Mouse (Mus musculus) layer of hippocampus, adult 2 months (tissue): ENCODE results near the gene Sox13. TPM values are rescaled to one million over a fixed set of nuclear protein-coding genes. Genes with fewer than 3 reads are reported as not detected.

Experiments used
- DNase-seq, 2 experiments: peaks; one replicate each; pipeline ENCODE4 v3.0.0; 2022; ENCODE audit warnings: low spot score in 2 of 2
- H3K27ac ChIP-seq: fragments of 200-600 bp; 2 replicates; pipeline ENCODE4 v1.8.1; 2022
- H3K4me3 ChIP-seq: fragments of 200-600 bp; 2 replicates; pipeline ENCODE4 v1.8.1; 2022; ENCODE audit warnings: mild to moderate bottlenecking
- CTCF ChIP-seq: fragments of 200-600 bp; conservative IDR thresholded peaks from 2 replicates; pipeline ENCODE4 v1.8.1; 2022; ENCODE audit warnings: antibody characterized with exemption, mild to moderate bottlenecking, moderate library complexity
- total RNA-seq, 2 experiments: library from RNA; stranded (reverse); gene quantifications; 2 replicates each; pipeline ENCODE4 v1.2.3; 2021

The Sox13 gene
- total RNA-seq, 2 experiments from 2014 or later = 6.3 to 9.4 TPM

DNA sequence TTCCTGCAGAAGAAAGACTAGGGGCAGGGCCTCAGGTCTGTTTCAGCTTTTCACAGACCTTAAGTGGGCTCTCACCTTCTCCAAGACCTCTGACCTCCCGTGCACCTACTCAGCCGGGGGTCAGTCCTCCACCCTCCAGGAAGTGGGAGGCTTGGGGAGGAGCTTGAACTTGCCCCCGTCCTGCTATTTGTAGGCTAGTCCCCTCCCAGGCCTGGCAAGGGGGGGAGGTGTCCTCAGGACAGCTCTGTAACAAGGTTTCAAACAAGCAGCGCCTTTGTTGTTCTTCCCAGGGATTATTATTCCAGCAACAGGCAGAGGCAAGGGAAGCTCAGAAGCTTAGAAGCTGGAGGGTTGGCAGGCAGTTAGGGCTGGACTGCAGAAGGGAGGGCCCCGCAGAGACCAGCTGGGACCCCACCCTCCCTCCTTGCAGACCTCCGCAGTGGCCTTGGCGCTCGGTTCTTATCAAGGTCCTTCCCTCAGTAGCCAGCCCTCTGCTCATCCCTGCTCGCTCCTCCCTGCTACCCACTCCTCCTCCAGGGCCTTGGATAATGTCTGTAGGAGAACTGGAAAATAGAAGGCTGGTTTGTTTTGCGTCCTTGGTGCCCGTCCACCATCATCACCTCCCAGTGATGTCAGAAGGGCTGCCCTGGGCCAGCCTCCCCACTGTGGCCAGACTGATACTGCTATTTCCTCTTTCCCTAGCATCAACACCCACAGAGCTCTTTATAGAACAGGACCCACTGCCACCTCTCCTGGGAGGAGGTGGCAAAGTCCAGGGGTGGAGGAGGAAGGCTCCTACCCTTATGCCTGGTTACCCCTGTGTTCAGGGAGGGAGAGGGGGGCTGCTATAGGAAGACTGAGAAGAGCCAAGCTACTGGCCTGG lies 56.3 kb downstream of the Sox13 start:
- no peak overlapping the region for H3K4me3 ChIP-seq
- no peak for DNase-seq
- peak overlapping the region; percentile 12; the same call in 1 of the 2 replicates for H3K27ac ChIP-seq
- TF ChIP-seq CTCF = no peak

DNA sequence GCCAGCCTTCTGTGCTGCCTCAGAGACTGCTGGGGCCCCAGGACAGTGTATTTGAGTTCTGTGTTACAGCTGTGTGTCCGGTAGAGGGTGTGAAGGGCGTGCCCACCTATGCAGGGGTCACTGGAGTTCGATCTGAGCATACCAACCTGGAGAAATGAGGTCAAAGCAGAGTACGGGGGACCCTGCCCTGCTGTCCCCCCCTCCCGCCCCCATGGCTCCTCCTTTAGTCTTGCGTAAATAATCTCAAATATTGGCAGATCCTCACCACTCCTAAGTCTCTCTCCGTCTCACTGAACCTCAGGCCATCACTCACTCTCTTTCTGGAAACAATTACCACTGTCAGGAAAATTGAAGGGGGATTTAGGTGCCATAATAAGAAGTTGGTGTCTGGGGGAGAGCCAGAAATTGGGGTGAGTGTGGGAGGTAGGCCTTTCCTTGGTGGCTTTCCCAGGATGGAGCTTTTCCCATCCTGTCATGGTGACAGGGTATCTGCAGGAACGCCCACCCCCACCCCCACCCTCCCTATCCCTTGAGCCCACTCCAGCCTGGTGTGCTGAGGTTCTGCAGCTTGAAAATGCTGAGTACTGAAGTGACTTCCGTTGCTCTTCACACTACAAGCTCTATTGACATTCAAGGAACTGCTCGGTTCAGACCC lies 57.1 kb downstream of the Sox13 start:
- no peak for TF ChIP-seq CTCF
- H3K4me3 ChIP-seq = no peak overlapping the region
- DNase-seq = no peak
- peak overlapping the region; percentile 12; the same call in 1 of the 2 replicates for H3K27ac ChIP-seq

DNA sequence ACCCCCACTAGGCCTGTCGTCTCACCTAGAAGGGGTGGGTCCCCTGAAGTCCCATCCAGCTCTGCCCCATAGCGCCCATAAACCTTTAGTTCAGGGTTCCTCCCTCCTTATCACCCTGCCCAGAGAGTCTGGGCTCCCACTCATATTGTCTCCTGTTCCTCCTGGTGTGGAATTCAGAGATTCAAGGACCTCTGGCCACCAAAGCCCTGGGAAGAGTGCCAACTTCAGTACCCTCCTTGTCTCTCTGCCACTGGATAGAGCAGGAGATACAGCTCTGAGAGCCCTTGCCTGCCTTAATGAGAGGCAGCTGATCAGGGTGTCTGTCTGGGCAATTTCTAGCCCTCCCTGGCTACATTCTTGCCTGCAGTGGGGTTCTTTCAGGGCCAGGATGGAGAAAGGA lies 59.3 kb downstream of the Sox13 start:
- TF ChIP-seq CTCF = no peak
- no peak overlapping the region for H3K27ac ChIP-seq
- no peak overlapping the region for H3K4me3 ChIP-seq
- no peak for DNase-seq

DNA sequence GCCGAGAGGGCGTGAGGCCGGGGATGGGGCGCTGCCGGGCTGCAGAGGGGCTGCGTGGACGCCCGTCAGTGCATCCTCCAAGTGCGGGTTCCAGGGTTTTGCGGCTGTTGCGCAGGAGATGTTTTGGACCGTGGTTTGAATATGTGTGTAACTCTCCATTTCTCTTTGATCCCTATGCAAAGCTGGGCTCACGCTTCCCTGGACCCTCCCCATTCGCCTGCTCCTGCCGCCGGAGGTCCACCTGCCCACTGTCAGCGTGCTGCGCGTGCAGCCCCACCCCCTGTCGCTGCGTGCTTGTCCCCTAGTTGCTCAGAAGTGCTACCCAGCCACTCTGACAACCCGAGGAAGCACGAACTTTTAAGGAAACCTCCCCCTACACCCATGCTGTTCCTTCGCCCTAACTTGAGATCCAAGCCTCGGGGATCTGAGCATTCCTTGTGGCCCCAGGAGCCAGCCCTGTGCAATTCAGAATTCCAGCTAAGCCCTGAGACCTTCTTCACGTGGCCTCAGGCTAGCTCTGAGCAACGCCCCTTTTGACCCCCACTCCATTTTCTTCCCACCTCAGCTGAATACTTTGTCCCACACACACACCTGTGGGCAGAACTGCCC lies 60.1 kb downstream of the Sox13 start:
- DNase-seq = no peak
- no peak for TF ChIP-seq CTCF
- no peak overlapping the region; the same call in 1 of the 2 replicates for H3K27ac ChIP-seq
- peak overlapping the region; percentile 60 for H3K4me3 ChIP-seq

DNA sequence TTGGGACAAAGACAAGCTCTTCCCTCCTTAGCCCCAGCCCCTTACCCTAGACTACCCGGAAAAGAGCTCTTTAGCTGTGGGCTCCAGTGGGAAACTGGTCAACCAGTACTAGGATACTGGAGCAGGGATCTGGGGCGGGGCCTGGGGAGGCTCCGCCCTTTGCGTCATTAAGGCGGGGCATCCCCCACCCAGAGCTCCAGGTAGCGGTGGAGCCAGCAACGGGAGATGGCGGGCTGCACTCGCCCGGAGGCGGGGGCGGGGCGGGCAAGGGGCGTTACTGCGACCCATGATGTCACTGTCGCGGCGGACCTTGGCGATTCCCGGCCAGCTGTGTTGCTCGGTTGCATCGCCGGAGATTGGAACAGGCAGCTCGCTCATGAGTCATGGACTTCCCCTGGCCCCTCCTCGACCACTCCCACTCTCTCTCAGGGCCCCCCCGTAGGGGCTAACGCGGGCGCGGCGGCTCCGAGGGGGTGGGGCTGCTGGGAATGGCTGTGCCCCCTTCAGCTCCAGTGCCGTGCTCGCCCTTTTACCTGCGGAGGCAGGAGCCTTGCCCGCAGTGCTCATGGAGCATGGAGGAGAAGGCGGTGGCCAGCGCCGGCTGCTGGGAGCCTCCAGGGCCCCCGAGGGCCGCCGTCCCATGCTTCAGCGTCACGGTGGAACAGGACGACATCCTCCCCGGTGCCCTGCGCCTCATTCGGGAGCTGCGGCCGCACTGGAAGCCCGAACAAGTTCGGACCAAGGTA lies 60.7 kb downstream of the Sox13 start, which contains the start of gene Etnk2:
Gene Etnk2, plus strand, starts transcription at position 297 of the 746 bp plus-strand sequence.
- peak within 1 kb of the TSS; percentile 60 for H3K4me3 ChIP-seq
- no peak within 1 kb of the TSS; the same call in 1 of the 2 replicates for H3K27ac ChIP-seq
- TF ChIP-seq CTCF = no peak
- DNase-seq = peak; percentile 61 to 64

DNA sequence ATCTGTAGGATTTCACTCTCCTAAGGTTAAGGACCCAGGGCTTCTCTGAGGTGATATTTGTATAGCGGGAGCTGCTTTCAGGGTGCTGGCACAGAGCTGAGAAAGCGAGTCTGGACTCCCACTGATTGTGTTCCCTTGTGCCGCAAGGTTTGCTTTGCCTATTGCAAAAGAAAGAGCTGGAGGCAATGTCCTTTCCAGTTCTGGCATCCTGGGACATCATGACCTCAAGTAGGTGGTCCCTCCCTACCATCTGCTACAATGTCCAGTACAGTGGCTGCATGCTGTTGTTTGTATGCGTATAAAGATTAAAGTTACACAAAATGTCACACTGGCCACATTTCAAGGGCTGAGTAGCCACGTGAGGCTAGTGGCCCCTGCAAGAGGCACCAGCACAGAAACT lies 62.1 kb downstream of the Sox13 start:
- TF ChIP-seq CTCF = no peak
- no peak for DNase-seq
- Histone ChIP-seq H3K27ac (no peak overlapping the region), H3K4me3 (no peak overlapping the region)

DNA sequence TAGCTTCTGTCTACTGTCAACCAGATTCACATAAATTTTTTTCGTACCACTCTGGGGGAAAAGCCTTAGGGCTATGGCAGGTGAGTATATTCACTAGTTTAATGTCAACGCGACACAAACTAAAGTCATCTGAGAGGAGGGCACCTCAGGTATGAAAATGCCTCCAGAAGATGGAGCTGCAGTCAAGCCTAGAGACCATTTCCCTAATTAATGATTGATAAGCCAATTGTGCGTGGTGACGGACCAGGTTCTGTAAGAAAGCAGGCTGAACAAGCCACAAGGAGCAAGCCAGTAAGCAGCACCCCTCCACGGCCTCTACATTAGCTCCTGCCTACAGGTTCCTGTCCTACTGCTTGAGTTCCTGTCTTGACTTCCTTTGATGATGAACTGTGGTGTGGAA lies 63.2 kb downstream of the Sox13 start:
- no peak for TF ChIP-seq CTCF
- Histone ChIP-seq H3K4me3 (no peak overlapping the region), H3K27ac (no peak overlapping the region)
- no peak for DNase-seq

DNA sequence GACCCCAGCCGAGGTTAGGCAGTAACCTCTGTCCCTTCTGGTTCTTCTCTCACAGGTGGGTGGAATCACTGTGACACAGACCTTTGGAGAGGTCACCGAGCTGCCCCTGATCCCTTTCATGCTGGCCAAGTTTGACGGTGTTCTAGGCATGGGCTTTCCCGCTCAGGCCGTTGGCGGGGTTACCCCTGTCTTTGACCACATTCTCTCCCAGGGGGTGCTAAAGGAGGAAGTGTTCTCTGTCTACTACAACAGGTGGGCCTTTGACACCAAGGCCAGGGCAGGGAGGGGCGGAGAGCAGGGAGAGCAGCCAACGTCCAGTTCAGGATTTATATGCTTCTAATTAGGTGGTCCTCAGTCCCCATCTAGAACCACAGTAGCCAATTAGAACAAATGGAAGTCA lies 67.8 kb downstream of the Sox13 start:
- no peak overlapping the region for H3K27ac ChIP-seq
- no peak for TF ChIP-seq CTCF
- H3K4me3 ChIP-seq = no peak overlapping the region
- no peak for DNase-seq

DNA sequence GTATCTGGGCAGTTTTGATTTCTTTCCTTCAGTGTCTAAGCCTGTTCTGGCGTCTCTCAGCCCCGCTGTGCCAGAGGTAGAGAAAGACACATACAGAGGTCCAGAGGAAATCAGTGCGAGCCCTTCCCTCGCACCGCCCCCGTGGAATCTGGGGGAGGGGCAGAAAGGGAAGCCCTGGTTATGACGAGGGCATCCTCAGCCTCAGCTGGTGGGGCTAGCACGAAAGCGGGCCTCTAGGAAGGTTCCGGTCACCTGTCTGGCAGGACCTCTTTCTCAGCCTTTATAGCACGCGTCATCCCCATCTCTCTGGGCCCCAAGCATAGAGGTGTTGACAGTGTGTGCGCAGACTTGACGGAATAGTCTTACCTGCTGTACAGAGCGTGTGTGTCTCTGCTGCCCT lies 68.3 kb downstream of the Sox13 start:
- no peak overlapping the region for H3K27ac ChIP-seq
- H3K4me3 ChIP-seq = no peak overlapping the region
- TF ChIP-seq CTCF = no peak
- DNase-seq = no peak

DNA sequence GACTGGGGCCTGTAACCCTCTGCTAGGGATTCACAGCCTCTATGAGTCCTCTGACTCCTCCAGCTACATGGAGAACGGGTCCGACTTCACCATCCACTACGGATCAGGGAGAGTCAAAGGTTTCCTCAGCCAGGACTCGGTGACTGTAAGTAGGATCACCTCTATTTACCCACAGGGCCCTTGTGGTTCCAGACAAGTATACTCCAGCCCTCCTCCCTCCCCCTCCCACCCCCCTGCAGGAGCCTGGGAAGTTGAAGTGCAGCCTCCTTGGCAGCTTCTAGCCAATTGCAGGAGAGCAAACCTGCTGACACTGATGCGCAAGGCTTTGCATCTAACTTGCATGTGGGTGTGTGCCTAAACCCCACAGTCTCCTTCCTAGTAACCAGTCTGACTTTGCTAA lies 68.7 kb downstream of the Sox13 start:
- DNase-seq = no peak
- H3K4me3 ChIP-seq = no peak overlapping the region
- TF ChIP-seq CTCF = no peak
- no peak overlapping the region for H3K27ac ChIP-seq

DNA sequence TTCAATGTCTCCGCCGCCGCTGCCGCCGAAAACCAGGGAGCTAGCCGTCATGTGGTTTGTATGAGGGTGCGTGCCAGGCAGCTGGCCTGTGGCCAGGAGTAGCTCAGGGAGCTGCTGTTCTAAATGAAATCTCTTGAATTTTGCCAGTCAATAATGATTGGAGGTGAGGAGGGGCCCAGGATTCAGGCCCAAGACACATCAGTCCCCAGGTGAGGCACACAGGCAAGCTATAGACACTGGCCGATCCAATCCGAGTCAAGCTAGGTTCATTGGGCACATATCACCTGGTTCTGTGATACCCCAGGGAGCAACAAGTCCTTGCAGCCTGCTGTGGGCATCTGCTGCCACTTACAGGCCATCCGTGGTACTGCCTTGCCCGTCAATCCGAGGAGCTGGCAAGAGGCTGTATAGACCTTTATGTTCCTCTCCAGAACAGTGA lies 70.8 kb downstream of the Sox13 start:
- peak; percentile 77 to 86 for DNase-seq
- no peak overlapping the region for H3K27ac ChIP-seq
- TF ChIP-seq CTCF = peak; percentile 100

DNA sequence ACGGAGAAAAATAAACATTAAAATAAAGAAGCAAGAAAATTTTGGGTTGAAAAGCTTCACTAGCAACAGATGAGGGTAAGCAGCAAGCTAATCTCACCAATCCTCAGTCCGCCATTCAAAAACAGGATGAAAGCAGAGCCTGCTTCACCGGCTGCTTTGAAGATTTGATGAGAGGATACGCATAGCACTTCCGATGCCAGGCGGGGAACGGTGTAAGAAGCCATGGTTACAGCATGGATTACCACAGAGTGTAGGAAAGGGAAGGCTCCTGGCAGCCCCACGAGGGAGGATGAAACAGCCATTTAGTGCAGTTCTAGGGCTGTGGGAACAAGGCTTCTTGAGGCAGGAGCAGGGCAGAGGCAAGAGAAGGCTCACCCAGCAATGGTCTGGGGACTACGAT lies 72.4 kb downstream of the Sox13 start:
- Histone ChIP-seq H3K4me3 (no peak overlapping the region), H3K27ac (peak overlapping the region; percentile 60)
- TF ChIP-seq CTCF = no peak
- DNase-seq = no peak

More for the DNA sequence above, 70.8 kb downstream of the Sox13 start:
- H3K4me3 ChIP-seq = no peak overlapping the region

DNA sequence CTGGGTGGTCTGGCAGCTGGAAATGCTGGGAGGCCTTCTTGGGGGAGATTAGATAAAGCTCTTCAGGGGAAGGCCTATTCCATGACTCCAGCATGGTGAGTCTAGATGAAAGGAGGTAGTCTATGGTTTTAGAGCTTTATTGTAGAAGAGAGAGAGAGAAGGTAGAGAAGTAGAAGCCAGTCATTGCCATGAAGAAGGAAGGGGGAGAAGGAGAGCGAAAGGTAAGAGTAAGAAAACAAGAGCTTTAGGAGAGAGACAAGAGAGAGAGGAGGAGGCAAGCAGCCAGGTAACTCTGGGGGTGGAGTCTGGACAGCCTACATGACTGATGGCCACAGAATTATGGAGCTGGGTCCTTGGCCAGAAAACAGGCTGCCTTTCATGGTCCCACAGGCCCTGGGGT lies 74.0 kb downstream of the Sox13 start, which contains the start of gene Ren1:
Gene Ren1, plus strand, starts transcription at position 301 of the 400 bp plus-strand sequence.
- Histone ChIP-seq H3K4me3 (no peak within 1 kb of the TSS), H3K27ac (no peak within 1 kb of the TSS)
- DNase-seq = no peak
- TF ChIP-seq CTCF = no peak
